Mouse (Mus musculus) megakaryocyte-erythroid progenitor cell, adult 5-6 weeks (primary cell): Measurements from ENCODE around the gene Baz1b. TPM values are rescaled to one million over a fixed set of nuclear protein-coding genes. Genes with fewer than 3 reads are reported as not detected.

Source experiments
- ATAC-seq: replicated peaks from 2 replicates; pipeline ENCODE4 v1.8.0; 2016; ENCODE audit warnings: mild to moderate bottlenecking, inconsistent platforms; ENCODE audit not compliant: severe bottlenecking, poor library complexity, low FRiP score, low TSS enrichment
- total RNA-seq, 2 experiments: library from RNA; stranded (forward) in 1 of 2; stranded (reverse) in 1 of 2; fragments of 200-1000, 215-1000 nt in 1 of 2; fragments of >200 nt in 1 of 2; fragmentation: Nextera tagmentation in 1 of 2; gene quantifications; 2 replicates each; pipeline ENCODE4 v1.2.3; 2014 to 2017

Gene Baz1b
- 128 and 135 TPM in 2 replicates for total RNA-seq (2014; fragmentation: Nextera tagmentation)
- total RNA-seq (2017): 154 and 160 TPM in 2 replicates

DNA sequence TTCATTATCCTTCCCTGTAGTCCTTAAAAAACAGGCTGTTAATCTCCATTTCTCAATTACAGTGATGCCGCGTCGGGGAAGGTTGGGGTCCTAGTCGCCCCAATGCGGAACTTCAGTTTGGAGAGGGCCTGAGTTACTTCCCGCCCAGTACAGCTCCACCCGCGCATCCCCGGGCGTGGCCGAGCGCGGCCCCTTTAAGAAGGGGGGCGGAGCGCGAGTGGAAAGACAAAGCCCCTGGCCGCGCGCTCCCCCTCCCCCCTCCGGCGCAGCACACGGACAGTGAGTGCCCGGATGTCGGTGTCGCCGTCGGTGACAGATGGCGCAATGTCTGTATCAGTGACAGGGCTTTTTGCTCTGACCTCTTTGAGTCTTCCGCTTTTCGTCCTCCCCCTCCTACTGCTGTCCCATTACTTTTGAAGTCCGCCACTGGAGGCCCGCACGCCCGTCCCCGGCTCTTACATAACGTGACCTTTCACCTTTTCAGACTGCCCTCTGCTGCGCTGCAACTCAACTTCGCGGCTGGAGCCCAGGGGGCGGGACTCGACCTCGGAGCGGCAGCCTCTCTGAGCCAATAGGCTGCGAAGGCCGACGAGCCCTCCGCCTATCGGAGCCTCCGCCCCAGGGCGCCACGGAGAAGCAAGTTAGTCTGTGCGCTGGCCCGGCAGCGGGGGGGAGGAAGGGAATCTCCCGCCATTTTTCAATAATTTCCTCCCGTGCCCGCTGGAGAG, at the start of gene Baz1b:
TSS of gene Baz1b (plus strand) at position 644 of the 728 bp plus-strand sequence.
- peak; percentile 95 for ATAC-seq

DNA sequence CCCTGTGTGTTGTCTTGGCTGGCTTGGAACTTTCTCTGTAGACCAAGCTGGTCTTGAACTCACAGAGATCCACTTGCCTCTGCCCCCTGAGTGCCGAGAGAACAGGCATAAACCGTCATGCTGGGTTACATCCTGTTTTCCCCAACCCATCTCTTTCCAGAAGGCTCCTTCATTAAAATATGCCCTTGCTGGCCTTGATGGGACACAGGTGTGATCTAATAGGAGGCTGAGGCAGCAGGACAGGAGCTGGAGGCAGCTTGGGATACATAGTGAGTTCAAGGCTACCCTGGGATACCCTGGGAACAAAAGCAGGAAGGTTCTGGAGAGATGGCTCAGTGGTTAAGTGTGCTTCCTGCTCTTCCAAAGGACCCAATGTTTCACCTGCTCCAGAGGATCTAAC, 47.2 kb upstream of the Baz1b start:
- ATAC-seq: no peak

- no peak for ATAC-seq
Observed at GRCm38 (mm10) chr5:135144469-135144868, 42.6 kb upstream of the Baz1b start.

GRCm38 (mm10) chr5:135145532-135145931, 41.5 kb upstream of the Baz1b start:
- no peak for ATAC-seq

GRCm38 (mm10) chr5:135145955-135146354, 41.1 kb upstream of the Baz1b start:
- no peak for ATAC-seq

DNA sequence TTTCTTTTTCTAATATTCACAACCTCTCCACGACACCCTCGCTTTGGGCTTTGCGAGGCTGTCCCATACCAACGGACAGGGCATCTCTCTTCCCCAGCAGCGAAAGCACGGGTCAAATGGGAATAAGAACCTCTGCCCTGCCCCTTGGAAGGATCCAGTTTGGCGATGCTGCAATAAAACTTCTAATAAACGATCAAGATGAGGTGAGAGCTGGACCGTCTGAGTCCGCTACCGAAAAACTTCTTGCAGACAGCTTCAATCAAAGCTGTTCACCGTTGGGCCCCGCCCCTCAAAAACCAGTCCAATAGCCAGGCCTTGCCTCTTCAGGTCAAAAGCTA, 38.4 kb upstream of the Baz1b start:
- no peak for ATAC-seq

GRCm38 (mm10) chr5:135149053-135149819, 37.8 kb upstream of the Baz1b start, which contains the start of gene Tbl2:
Gene Tbl2, plus strand, starts transcription at chr5:135149657.
- peak; percentile 90 for ATAC-seq

DNA sequence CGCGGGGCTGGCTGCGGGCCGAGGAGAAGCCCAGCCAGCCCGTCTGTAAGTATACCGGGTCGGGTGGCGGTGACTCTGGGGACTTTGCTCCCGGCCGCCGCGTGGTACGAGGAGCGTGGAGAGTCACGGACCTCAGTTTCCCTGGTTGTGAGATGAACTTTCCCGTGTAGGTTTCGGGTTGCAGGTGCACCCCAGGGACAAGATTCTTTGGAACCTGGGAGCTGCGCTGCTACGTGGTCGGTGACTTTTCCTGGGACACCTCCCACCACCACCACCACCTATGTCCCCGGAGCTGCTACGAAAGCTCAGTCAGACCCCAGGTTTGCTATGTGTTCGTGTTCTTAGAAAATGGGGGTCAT, 37.3 kb upstream of the Baz1b start:
- no peak for ATAC-seq

DNA sequence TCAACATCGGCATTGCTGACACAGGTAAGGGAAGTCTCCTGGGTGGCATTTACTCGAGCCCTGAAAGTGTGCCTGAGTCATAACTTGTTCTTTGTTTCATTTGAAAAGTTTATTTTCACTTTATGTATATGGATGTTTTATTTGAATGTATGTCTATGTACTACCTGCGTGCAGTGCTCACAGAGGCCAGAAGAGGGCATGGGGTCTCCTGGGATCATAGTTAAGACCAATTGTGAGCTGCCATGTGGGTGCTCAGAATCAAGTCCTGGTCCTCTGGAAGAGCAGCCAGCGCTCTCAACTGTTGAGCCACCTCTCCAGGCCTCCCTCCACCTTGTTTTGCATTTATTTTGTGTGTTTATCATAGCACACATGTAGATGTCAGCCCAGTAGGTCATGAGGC, 30.6 kb upstream of the Baz1b start:
- no peak for ATAC-seq

- no peak for ATAC-seq
Observed at GRCm38 (mm10) chr5:135161221-135161620, 25.8 kb upstream of the Baz1b start.

DNA sequence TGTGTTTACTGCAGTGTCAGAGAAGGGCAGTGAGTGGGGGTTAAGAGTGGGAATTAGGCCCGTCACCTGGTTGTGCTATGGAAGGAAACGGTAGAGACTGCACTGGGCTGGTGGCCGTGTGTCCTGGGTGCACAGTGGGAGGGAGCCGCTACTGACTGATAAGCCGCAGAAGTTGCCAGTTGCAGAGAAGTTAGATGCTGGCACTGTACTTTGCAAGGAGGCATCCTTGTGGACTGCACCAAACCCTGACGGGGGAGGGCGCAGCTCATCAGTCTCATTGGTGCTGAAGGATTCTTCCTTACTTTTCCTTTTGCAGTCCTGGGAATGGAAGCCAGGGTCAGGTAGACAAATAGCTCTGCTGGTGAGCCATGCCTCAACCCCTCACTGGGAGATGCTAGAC, 25.4 kb upstream of the Baz1b start:
- ATAC-seq: peak; percentile 44

GRCm38 (mm10) chr5:135162361-135162760, 24.7 kb upstream of the Baz1b start:
- ATAC-seq: no peak

DNA sequence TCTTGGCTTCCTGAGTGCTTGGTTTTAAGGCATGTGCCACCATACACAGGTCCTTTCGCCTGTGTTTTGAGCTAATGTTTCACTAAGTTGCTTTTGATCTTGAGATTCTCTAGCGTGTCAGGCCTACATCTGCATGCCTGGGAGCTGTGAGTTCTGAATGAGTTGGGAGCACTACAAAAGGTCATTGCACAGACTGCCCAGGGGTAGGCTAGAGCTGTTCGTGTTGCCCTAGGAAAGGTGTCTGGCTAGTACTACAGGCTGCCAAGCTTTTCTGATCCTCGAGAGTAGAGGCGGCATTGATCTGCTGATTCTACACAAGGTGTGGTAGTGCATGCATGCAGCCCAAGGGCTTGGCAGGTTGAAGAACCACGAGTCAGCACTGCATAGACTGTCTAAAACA, 24.2 kb upstream of the Baz1b start:
- ATAC-seq: no peak

DNA sequence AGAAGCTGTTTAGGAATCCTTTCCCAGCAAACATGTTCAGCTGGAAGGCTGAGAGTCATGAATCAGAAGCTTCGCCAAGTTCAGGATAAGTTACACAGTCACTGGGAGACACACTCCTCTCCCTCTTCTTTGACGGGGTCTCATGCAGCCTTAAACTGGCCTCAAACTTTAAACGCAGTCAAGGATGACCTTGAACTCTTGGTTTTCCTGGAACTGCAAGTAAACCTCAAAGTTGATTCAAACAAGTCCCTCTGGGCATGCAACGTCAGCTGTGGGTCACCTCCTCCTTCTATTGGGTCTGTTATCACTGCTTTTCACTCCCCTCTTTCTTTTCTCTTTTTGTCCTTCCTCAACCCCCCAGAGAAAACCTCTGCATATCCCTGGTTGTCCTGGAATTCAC, 20.2 kb upstream of the Baz1b start:
- no peak for ATAC-seq

DNA sequence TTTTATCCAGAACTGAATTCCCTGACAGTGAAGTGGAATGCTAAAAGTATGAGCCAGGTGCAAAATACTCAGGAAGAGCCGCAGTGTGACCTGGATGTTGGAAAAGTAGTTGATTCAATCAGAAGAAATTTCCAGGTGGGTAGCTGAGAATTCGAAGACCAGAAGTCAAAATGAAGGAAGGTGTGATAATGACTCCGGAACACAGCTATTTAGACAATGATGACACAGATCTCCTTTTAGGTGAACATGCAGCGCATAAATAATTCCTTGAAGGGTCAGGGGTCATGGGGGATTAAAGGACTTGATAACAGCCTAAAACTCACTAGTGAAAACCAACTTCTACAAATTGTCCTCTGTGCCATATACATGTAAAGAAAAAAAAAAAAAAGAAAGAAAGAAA, 19.6 kb upstream of the Baz1b start:
- no peak for ATAC-seq

DNA sequence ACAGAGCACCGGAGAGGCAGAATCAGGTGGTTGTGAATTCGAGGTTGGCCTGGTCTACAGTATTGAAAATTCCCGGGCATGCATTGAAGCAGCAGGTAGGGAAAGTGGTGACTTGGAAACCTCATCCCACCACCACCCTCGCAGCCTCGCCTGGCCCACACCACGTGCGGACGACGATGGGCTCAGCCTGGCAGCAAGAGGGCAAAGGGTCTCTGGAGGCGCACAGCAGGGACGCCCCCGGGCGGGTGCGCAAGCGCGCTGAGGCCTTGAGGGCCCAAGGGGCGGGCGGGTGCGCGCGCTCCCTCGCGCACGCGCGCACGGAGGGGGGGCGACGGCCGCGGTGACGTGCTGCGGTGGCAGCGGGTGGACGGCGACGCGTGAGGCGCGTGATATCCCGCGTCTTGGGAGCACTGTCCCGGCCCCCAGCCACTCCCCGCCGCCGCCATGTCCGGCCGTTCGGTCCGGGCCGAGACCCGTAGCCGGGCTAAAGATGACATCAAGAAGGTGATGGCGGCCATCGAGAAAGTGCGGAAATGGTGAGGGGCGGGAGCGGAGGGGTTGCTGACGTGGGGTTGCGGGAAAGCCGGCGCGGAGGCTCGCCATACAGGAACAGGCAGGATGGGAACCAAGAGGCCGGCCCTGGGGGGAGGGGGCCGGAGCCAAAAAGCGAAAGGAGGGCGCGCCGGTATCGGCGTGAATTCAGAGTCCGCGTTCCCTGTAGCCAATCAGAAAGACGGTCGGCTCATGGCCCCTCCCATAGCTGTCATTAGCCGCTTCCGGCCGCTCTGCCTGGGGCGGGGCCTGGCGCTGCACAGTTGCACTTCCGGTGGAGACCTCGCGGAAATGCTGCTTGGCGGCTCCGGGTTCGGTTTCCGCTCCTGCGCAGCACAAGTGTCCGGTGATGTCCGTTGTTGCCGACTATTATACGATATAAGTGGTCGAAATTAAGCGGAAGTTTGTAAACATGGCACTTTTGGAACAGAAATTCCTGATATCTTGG, 18.7 kb upstream of the Baz1b start, which contains the start of gene Bcl7b:
TSS of gene Bcl7b (plus strand) at position 221 of the 1,000 bp plus-strand sequence.
- peak; percentile 96 for ATAC-seq

DNA sequence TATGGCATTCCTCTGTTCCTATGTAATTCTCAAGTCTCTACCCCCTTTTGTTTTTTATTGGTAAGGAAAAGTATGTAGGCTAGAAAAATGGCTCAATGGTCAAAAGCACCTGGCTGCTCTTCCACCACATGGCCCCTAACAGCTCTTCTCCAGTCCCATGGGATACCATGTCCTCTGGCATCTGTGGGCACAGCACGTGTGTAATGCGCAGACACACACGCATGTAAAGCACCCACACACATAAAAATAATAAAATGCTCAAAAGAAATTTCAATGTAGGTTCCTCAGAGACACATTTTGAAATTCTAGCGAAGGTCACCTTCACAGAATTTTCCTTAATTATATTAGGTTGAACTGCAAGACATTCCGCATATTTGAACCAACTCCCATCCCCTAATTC, 17.6 kb upstream of the Baz1b start:
- ATAC-seq: no peak

DNA sequence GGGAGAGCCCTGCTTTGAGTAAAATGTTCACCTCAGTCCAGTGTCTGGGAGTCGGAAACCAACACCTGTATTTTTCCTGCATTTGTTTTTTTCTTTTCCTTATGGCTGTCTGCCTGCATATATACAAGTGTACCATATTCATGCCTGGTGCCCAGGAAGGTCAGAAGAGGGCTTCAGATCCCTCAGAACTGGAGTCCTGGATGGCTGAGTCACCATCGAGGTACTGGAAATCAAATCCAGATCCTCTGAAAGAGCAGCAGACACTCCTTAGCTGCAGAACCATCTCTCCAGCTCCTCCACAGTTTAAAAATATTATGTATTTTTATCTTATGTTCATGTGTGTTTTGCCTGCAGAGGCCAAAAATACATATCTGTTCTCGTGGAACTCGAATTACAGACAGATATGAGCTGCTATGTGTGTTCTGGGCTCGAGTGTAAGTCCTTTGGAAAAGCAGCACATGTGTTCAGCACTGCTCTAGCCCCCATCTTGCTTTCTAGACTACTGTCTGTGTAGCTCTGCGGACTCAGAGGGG, 15.3 kb upstream of the Baz1b start:
- no peak for ATAC-seq

DNA sequence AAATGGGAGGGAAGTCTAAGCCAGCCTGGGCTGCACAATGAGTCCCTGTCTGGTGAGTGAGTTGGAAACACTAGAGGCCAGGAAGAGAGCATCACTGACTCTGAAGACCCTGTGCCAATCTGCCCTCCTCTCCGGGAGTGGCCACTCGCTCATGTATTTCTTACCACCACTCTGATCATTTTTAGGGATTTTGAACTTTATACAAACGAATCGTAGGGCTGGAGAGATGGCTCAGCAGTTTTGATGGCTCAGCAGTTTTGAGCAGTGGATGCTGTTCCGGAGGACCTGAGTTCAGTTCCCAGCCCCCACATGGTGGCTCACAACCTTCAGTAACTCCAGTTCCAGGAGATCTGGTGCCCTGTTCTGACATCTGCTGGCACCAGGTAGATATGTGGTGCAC, 14.1 kb upstream of the Baz1b start:
- ATAC-seq: no peak

- no peak for ATAC-seq
Observed at GRCm38 (mm10) chr5:135175086-135175485, 12.0 kb upstream of the Baz1b start.
